Mouse (Mus musculus) naive thymus-derived CD4-positive, alpha-beta T cell, adult 2 months (primary cell): ENCODE results near the gene Ppdpf.

ENCODE experiments used
- DNase-seq: peaks from one replicate; pipeline ENCODE4 v3.0.0-alpha.2; 2011; ENCODE audit warnings: low read depth

Gene Ppdpf

DNA sequence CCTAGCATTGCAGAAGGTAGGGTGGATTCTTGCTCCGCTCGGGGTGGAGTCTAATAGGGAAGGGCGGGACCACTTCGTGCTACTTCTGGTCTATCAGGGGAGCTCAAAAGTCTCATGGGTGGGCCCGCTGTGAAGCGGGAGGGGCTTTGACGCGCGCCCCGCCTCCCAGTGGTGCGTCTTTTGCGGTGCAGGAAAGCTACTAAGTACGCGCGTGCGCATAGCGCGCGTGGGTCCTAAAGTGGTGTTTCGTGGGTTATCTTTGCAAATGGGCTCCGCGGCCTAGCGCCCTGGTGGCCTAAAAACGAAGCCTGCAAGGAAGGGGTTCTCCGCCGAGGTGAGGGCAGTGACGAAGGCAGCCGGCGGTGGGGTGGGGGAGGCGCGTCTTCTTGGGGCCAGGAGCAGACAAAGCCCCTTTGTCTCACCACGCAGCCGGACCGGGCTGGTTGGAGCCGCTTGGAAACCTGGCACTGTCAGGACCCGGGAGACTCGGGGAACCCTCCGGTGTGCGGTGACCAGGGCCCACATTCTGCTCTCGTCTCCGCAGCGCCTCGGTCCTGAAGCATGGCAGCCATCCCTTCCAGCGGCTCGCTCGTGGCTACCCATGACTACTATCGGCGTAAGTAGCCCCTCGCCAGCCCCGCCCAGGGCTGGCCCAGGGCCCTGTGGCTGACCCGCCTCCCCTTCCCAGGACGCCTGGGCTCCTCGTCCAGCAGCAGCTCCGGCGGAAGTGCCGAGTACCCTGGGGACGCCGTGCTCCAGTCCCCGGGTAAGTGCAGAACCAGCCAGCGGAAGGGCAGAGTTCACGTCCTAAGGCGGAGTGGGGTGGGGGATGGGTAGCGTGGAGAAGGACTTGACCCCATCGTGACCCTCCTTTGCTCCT, at the start of gene Ppdpf:
Gene Ppdpf, plus strand, starts transcription at position 127 of the 880 bp plus-strand sequence.
- peak; percentile 98 for DNase-seq

DNA sequence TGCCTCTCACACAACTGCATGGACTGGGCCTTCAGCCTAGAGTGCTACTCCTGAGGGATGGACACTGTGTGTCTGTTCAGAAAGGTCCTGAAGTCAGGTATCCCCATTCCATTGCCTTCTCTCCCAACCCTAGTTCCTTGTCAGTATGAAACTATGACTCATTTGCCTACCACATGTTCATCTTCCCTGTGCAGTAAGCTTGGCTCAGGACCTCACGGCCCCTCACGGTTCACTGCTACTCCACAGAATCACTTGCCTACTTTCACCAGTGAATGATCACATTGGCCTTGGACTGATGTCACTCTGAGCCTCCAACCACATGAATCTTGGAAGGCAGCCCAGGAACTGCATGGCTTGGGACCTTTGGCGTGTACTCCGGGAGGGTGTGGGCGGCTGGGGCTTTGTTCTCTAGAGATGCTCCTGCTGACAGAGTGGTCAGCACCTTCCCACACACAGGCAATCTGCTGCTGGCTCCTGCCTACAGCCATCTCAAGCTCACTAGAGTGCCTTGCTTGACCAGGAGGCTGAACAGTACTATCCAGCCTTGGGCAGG, 47.3 kb upstream of the Ppdpf start:
- no peak for DNase-seq

DNA sequence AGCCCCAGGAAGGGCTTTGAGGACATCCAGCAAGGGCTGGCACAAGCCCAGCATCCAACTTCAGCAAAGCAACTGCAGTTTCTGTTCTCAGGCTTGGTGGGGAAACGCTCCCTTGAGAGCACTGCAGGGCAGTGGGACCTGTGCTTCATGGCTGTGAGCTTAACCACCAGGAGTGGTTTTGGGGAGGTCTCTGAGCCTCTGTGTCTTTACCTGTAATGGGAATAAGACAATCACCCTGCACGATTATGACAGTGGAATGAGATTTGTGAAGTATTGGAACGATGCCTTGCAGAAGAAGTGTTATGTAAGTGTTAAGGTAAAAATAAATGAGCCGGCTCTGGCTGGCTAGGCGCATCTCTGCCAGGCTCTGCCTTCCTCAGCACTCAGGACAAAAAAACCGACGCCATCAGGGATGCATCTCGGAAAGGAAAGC, 44.3 kb upstream of the Ppdpf start:
- no peak for DNase-seq

DNA sequence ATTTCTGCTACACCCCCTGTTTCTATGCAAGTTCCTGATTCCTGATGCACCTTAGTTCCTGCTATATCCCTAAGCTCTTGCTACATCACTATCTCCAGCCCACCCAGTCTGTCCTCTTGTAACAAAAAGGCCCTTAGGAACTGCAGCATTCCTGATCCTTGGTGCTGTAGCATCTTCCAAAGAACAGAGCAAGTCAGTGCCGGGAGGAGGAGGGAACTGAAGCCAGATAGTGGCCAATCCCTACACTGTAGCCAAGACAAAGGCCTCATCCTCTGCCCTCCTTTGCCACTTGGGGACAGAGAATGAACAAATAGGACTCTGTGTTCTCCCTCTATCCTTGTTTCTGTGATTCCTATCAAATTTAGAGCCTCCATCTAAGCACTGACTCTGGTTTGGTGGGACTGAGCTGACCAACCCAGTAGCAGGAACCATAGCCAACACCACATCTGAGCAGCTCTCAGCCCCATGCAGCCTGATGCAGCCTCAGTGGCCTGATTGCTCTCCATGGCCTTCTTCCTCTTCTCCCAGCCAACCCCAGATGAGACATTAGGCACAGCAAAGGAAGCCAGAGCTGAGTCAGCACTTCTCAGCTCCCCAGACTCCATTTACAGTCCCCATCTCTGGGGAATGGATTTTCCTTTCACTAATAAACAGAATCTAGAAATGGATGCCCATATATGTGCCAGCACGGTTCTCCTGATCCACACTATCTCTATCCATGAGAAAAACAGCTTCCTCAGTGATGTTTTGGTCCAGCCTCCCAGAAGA, 43.4 kb upstream of the Ppdpf start:
- DNase-seq: no peak

DNA sequence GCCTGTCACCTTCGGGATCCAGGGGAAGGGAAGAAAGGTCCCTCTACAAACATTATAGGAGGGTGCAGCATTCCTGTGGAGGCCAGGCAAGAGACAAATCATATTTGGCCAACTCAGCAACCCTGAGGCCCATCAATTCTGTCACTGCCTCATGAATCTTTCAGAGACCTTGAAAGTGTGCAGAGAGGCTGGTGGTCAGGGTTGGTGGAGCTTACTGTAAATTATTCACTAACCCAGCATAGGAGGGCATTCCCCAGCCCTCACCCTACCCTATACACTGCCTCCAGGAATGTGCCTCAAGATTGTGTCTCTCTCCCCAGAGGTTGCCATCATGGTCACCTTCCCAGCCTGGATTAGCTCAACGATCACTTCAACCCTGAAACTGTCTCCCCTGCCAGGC, 42.4 kb upstream of the Ppdpf start:
- DNase-seq: no peak

DNA sequence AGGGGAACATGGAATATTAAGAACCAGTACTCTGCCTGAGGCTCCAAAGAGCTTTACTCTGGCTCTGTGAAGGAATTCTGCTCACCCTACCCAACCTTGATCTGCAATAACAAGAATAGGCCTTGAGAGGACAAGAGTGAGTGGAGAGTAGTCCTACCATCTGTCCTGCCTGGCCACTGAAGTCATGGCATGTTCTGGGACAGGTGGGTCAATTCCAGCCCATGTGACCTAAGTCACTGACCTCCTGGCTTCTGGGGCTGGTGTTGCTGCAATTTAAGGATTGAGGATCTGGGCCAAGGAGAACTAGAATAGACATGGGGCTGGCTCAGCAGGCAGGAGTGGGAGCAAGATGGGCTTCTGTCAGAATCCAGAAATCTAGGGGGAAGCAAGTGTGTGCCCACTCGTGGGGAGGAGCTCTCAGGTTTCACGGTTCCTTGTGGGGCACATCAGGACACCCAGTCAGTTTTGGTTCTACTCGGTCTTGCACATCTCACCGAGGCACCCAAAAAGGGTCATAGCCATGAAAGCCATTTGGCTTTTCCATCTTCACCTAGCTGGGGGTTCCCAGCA, 40.0 kb upstream of the Ppdpf start:
- DNase-seq: no peak

DNA sequence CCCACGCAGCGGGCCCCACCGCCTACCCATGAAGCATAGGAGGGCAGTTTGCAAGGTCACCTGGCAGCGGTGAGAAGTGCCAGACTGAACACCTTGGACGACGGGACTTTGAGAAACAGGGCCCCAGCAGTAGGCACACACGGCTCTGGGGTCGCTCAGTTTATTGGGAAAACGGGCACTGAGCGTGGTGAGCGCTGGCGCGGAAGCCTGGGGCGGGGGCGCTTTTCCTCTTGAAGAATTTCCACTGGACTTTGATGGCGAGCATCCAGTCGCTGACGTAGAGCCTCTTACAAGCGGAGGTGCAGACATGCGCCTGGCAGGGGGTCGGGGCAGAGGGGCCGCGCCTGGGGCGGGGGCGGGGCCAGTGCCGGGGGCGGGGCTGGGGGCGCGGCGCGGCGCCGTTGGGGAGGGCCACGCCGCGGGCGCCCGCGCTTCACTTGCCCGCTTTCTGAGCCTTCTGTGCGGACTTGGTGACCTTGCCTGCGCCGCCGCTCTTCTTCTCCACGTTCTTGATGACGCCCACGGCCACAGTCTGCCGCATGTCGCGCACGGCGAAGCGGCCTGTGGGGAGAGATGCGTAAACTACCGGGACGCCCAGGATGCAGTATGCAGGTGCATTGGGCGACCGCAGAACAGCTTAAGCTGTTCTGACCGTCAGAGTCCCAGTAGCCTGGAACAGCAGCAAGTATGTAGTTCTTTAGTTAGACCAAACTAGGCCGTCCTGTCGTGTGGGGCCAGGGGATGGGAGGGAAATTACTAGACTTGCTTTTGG, 39.3 kb upstream of the Ppdpf start:
- peak; percentile 13 for DNase-seq

DNA sequence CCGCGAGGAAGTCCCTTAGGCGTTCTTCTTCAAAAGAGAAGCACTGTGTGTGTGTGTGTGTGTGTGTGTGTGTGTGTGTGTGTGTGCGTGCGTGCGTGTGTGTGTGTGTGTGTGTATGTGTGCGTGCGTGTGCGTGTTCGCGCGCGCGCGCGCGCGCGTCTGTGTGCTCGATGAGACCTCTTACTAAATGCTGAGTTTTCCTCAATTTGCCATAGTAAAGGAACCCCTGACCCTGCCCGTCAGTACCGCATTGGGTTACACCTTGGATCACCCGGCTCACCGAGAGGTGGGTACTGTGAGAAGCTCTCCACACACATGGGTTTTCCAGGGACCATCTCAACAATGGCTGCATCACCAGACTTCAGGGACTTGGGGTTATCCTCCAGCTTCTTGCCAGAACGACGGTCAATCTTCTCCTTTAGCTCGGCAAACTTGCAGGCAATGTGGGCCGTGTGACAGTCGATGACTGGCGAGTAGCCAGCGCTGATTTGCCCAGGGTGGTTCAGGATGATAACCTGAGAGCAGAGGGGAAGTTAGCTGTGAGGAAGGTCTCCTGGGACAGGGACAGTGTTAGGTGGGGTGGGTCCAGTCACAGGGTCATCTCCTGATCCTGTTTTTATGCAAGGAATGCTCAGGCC, 38.6 kb upstream of the Ppdpf start:
- no peak for DNase-seq

DNA sequence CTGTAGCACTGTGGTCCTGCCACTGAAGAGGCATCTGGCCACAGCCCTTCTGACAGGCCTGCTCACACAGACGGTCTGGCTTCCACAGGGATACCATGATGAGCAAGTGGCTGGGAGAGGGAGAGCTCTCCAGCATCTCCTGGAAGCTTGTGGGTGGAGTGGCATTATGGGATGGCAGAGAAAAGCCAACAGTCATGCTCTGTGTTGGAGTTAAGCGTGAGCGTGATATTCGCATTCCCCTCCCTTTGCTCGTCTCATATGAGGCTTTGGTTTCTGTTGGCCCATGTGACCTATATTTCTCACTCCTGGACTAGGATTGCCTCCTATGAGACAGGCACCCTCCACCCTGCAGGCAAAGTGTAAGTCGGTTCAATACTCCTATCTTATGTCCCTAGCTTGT, 36.8 kb upstream of the Ppdpf start:
- DNase-seq: no peak

DNA sequence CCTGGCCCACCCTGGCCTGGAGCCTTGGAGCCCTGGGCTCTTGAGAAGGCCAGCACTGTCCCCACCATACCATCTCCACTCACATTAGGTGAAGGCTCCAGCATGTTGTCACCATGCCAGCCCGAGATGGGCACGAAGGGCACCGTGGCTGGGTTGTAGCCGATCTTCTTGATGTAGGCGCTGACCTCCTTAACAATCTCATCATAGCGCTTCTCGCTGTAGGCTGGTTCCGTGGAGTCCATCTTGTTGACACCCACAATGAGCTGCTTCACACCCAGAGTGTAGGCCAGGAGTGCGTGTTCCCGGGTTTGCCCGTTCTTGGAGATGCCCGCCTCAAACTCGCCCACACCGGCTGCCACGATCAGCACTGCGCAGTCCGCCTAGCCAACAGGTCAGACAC, 34.3 kb upstream of the Ppdpf start:
- DNase-seq: no peak

DNA sequence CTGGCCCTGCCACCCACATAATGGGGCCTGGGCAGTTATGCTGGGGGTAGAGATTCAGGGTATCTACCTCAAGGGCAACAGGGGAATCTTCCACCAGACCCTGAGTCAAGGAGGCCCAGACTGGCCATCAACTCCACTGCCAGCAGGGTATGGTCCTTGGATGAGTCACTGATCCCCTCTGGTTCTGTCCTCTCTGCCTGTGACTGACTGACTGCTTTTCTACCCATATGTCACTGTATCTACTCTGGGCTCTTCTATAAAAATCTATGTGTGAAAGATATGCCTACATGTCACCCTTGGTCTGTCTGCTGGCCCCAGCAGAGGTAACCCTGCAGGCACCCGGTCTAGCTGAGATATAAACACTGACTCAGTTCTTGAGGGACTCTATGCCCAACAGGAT, 33.9 kb upstream of the Ppdpf start:
- DNase-seq: no peak

DNA sequence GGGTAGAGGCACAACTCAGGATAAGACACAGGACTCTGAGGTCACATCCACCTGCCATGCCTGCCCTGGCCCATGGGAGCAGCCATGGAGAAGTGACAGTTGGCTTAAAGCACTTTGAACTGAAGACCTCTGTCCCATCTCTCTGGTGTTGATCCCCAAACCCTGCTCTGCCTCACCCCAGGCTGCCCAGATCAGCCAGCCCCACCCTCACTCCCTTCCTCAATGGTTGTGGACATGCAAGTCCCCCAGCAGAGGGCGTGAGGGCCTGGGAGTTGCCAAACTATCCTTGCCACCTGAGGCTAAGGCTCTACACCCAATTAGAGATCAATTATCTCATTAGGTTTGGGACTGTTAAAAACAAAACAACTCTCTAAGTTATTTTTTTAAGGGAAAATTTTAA, 33.2 kb upstream of the Ppdpf start:
- DNase-seq: peak; percentile 26

DNA sequence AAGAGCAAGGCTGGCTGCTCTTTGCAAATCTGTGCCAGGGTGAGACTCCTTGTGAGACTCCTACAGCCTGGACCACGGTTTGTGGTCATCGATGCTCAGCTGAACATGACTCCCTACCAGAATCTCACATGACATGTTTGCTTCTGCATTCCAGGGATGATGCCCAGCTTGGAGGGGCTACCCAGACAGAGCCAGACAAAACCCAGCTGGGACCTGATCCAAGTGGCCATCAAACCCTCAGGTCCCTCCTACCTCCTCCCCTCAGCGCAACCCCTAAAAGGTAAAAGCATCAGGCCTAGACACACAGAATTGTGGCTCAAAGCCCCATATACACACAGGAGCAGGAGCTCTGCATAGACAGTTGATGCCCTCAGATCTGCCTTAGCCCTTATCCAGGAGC, 32.7 kb upstream of the Ppdpf start:
- no peak for DNase-seq

DNA sequence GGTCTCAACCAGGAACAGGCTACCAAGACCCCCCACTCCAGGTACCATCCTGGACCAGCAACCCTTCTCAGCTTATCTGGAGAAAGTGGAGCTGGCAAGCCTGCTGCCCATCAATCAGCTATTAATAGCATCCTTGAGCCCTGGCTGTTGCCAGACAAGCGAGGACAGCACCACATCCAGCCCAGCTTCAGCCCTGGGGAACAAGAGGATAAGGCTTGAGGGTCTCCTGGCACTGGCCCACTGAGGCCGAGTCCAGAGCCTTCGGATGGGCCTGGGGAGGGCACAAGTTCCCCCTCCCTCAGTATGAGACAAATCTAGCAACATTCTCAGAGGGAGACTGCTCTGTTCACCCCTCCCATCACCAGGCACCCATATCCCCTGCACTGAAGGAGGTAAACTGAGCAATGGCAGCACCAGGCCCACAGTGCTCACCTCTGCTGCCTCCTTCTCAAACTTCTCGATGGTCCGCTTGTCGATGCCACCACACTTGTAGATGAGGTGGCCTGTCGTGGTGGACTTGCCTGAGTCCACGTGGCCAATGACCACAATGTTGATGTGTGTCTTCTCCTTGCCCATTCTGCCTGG, 32.1 kb upstream of the Ppdpf start:
- no peak for DNase-seq

DNA sequence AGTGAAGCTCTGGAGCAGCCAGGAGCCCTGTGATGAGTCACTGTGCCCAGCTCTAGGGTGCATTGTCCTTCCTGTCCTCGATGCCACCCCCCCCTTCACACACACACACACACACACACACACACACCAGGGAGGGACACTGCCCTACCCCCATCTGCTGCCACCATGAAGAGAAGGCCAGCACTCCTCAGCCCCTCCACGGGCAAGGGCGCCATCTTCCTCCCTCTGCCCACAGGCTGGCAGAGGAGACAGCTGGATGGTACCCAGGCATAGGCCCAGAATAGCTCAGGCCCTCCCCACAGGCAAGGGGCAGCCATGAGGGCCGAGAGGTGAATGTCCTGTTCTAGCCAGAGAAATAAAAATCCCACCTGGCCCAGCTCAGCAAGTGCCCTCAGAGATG, 31.2 kb upstream of the Ppdpf start:
- no peak for DNase-seq

DNA sequence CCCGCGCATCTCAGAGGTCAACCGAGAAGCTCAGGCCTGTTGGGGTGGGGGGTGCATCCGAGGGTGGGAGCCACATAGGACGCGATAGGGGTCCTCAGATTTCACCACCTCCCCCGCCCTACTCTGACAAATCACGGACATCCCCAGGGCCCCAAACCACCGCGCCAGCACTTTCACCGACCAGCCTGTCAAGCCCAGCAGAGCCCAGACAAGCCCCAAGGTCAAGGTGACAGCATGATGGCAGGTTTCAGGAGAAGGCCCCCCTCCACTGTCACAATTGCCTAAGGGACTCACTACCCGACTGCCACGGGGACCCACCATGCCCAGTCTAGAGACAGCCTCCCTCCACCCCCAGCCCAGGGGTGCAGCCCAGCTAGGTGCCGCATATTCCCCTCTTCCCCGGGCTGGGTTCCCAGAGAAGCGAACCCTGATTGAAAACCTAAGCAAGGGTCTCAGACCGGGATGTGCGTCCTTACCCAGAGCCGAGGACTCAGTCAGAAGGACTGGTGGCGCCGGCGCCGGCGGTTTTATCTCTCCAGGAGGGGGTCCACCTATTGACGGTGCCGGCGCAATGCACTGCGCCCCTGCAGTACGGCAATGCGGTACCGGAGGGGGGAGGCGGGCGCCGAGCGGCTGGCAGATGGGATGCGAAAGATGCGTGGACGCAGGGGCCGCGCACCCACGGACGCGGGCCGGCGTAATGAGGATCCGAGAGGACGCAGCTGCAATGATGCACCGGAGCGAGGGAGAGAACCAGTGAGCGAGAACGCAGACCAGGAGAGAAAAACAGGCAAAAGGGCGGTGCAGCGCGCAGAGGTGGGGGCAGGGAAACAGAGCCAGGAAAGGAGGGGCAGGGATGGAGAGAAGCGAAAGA, 30.6 kb upstream of the Ppdpf start, which contains the start of gene Eef1a2:
Gene Eef1a2, minus strand, starts transcription at position 767 of the 874 bp plus-strand sequence.
- DNase-seq: no peak

DNA sequence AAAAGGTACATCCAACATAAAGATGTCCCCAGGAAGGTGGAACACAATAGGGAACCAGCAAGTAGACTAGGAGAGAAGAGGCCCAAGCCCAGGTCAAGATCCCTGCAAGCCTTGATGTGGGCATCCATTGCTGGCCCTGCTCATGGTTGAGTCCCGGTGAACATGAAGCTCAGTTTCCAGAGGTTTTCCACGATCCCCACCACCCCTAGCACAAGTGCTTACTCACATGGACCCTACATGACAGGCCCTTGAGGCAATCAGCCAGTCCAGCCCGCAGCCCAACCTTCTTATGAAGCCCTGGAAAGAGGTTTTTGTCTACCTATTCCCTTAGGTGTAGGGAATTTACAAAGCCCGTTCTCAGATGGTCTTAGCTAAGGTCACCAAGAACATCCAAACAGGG, 29.9 kb upstream of the Ppdpf start:
- no peak for DNase-seq

DNA sequence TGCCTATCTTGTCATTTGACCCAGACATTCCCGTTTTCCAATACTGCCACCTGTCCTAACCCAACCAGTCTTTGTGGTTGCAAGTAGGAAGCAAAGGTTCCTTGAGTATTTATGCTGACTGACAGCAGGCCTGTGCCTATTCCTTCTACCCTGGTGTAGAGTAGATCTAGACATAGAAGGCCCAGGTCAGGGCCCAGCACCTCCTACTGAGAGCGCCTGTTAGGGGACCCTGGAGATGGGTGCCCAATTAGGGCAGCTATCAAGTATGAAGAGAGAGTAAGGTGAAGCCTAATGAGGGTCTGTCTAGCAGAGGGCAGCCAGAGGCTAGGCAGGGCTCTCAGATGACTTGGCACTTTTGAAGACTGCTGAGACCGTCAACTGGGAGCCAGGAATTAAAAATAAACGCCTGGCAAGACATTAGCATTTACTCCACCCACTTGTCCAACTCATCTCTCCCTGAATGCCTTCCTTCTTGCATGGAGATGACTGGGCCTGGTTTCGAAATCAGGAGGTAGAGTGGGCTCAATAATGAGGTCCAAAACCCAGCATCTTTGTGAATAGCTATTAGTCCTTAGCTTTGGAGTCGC, 29.2 kb upstream of the Ppdpf start:
- no peak for DNase-seq

DNA sequence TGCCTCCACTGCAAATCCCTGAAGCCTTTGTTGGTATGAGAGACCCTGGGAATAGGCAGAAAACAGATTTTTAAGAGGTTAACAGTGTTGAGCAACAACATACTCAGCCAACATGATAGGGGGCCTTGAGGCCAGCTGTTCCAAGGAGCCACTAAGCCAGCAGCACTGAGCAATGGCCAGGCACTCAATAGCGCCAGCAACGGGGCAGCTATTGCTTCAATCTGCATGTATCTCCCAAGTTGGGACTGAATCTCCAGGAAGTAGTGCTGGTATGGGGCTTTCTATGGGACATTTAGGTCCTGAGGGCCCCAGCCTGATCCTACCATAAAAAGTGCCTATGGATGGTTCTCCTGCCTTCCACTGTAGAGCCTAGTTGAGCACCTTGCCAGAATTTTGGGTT, 28.6 kb upstream of the Ppdpf start:
- DNase-seq: no peak

DNA sequence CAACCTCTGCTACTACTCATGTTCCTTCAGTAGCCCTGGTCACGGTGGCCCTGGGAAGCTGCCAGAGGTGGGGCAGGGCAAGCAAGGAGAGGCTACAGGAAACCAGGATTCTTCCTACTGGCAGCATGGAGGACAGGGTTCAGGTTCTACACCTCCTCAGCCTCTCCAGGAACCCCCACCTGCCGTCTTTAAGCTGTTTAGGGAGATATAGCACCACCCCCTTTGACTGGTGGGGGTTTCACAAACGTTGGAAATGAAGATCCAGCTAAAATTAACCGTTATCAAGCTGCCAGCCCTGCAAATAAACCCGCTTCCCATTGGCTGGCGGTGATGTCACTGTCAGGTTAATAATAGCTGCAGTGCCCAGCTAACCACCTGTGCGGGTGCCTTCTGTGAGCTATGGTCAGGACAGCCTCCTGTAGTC, 27.9 kb upstream of the Ppdpf start:
- DNase-seq: no peak
